Mouse (Mus musculus): ENCODE measurements around the gene 4930452B06Rik. TPM values are rescaled to one million over a fixed set of nuclear protein-coding genes. Genes with fewer than 3 reads are reported as not detected.
"Not testable (repeated sequence)": the region's sequence is repeated elsewhere in the genome, so short reads cannot be mapped to it uniquely, and the experiment has no call there.

4930452B06Rik gene
- polyA plus RNA-seq, 1 experiment from 2014 or later = 12.0 TPM

- Histone ChIP-seq H3K36me3 (ENCODE audit: control insufficient read depth, insufficient read depth, low read length) (no peaks in the 10 kb centered on the region), H3K9ac (ENCODE audit: low read length) (no peak overlapping the region), H3K4me3 (replicated peaks; ENCODE audit: low read length) (no peak overlapping the region), H3K4me1 (ENCODE audit: control insufficient read depth, insufficient read depth, low read length) (no peaks in the 10 kb centered on the region), H3K4me2 (ENCODE audit: low read depth, low read length) (no peak overlapping the region), H3K27me3 (ENCODE audit: control insufficient read depth, insufficient read depth, low read length) (no peaks in the 10 kb centered on the region), H3K9me3 (replicated peaks; ENCODE audit: control insufficient read depth, low read length) (no peaks in the 10 kb centered on the region), H3K27ac (ENCODE audit: low read length) (no peak overlapping the region)
- ATAC-seq (ENCODE audit: insufficient read depth, low FRiP score) = no peak
- 86% methylated on average over 2 of the region's 2 CpGs for WGBS
Measured at GRCm38 (mm10) chr14:8604898-8605297, 61.1 kb downstream of the 4930452B06Rik start.

GRCm38 (mm10) chr14:8585031-8585430 lies 81.0 kb downstream of the 4930452B06Rik start:
- H3K4me3 ChIP-seq (replicated peaks; ENCODE audit: low read length) = no peak overlapping the region
- H3K9me3 ChIP-seq (replicated peaks; ENCODE audit: control insufficient read depth, low read length) = no peaks in the 10 kb centered on the region
- no peaks in the 10 kb centered on the region for H3K4me1 ChIP-seq (ENCODE audit: control insufficient read depth, insufficient read depth, low read length)
- H3K27ac ChIP-seq (ENCODE audit: low read length) = no peak overlapping the region
- no peak for ATAC-seq (ENCODE audit: insufficient read depth, low FRiP score)
- H3K4me2 ChIP-seq (ENCODE audit: low read depth, low read length) = no peak overlapping the region
- no peak overlapping the region for H3K9ac ChIP-seq (ENCODE audit: low read length)
- H3K36me3 ChIP-seq (ENCODE audit: control insufficient read depth, insufficient read depth, low read length) = no peaks in the 10 kb centered on the region
- 60% methylated on average over 1 of the region's 1 CpGs for WGBS
- no peaks in the 10 kb centered on the region for H3K27me3 ChIP-seq (ENCODE audit: control insufficient read depth, insufficient read depth, low read length)

- not testable (repeated sequence) for ATAC-seq (ENCODE audit: insufficient read depth, low FRiP score); H3K4me1 ChIP-seq (ENCODE audit: control insufficient read depth, insufficient read depth, low read length); H3K9me3 ChIP-seq (replicated peaks; ENCODE audit: control insufficient read depth, low read length); H3K4me2 ChIP-seq (ENCODE audit: low read depth, low read length); H3K27me3 ChIP-seq (ENCODE audit: control insufficient read depth, insufficient read depth, low read length); H3K27ac ChIP-seq (ENCODE audit: low read length); H3K9ac ChIP-seq (ENCODE audit: low read length); H3K4me3 ChIP-seq (replicated peaks; ENCODE audit: low read length); H3K36me3 ChIP-seq (ENCODE audit: control insufficient read depth, insufficient read depth, low read length)
- WGBS = 81% methylated on average over 2 of the region's 2 CpGs
Measured at GRCm38 (mm10) chr14:8551006-8551405, 115.0 kb downstream of the 4930452B06Rik start.

GRCm38 (mm10) chr14:8549108-8549507 lies 116.9 kb downstream of the 4930452B06Rik start:
- no peak overlapping the region for H3K4me2 ChIP-seq (ENCODE audit: low read depth, low read length)
- no peaks in the 10 kb centered on the region for H3K27me3 ChIP-seq (ENCODE audit: control insufficient read depth, insufficient read depth, low read length)
- no peak for ATAC-seq (ENCODE audit: insufficient read depth, low FRiP score)
- H3K4me1 ChIP-seq (ENCODE audit: control insufficient read depth, insufficient read depth, low read length) = no peaks in the 10 kb centered on the region
- H3K36me3 ChIP-seq (ENCODE audit: control insufficient read depth, insufficient read depth, low read length) = no peaks in the 10 kb centered on the region
- H3K9me3 ChIP-seq (replicated peaks; ENCODE audit: control insufficient read depth, low read length) = no peaks in the 10 kb centered on the region
- WGBS = 40% methylated on average over 4 of the region's 4 CpGs
- H3K4me3 ChIP-seq (replicated peaks; ENCODE audit: low read length) = no peak overlapping the region
- no peak overlapping the region for H3K27ac ChIP-seq (ENCODE audit: low read length)
- H3K9ac ChIP-seq (ENCODE audit: low read length) = no peak overlapping the region

DNA sequence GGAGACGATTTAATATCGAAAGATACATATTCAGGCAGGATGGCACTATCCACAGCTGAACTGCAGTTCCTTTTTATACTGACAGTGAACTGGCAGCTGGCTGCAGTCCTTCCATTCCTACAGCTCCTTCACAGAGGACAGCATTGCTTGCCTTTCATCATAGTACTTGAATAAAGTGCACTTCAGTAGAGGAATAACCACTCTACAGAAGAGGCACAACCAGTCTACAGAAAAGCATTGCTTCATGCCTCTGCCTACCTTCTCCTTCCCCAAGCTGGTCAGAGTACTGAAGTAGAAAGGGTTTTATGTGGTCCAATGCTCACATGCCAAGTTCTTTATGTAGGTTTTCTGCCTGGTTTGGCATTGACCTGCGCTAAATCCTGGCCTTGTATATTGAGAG lies 130.0 kb downstream of the 4930452B06Rik start:
- no peaks in the 10 kb centered on the region for H3K36me3 ChIP-seq (ENCODE audit: control insufficient read depth, insufficient read depth, low read length)
- no peak overlapping the region for H3K4me3 ChIP-seq (replicated peaks; ENCODE audit: low read length)
- no peaks in the 10 kb centered on the region for H3K4me1 ChIP-seq (ENCODE audit: control insufficient read depth, insufficient read depth, low read length)
- H3K4me2 ChIP-seq (ENCODE audit: low read depth, low read length) = no peak overlapping the region
- H3K9ac ChIP-seq (ENCODE audit: low read length) = no peak overlapping the region
- no peaks in the 10 kb centered on the region for H3K9me3 ChIP-seq (replicated peaks; ENCODE audit: control insufficient read depth, low read length)
- no peaks in the 10 kb centered on the region for H3K27me3 ChIP-seq (ENCODE audit: control insufficient read depth, insufficient read depth, low read length)
- H3K27ac ChIP-seq (ENCODE audit: low read length) = no peak overlapping the region
- WGBS = 87% methylated on average over 3 of the region's 3 CpGs
- ATAC-seq (ENCODE audit: insufficient read depth, low FRiP score) = no peak

- H3K4me3 ChIP-seq (replicated peaks; ENCODE audit: low read length) = no peak overlapping the region
- H3K27me3 ChIP-seq (ENCODE audit: control insufficient read depth, insufficient read depth, low read length) = no peaks in the 10 kb centered on the region
- 75% methylated on average over 6 of the region's 6 CpGs for WGBS
- H3K4me2 ChIP-seq (ENCODE audit: low read depth, low read length) = no peak overlapping the region
- H3K27ac ChIP-seq (ENCODE audit: low read length) = no peak overlapping the region
- no peak overlapping the region for H3K9ac ChIP-seq (ENCODE audit: low read length)
- no peaks in the 10 kb centered on the region for H3K36me3 ChIP-seq (ENCODE audit: control insufficient read depth, insufficient read depth, low read length)
- no peak for ATAC-seq (ENCODE audit: insufficient read depth, low FRiP score)
- H3K9me3 ChIP-seq (replicated peaks; ENCODE audit: control insufficient read depth, low read length) = no peaks in the 10 kb centered on the region
- H3K4me1 ChIP-seq (ENCODE audit: control insufficient read depth, insufficient read depth, low read length) = no peaks in the 10 kb centered on the region
Measured at GRCm38 (mm10) chr14:8525232-8525631, 140.8 kb downstream of the 4930452B06Rik start.

GRCm38 (mm10) chr14:8517681-8518080 lies 148.4 kb downstream of the 4930452B06Rik start:
- H3K9me3 ChIP-seq (replicated peaks; ENCODE audit: control insufficient read depth, low read length) = no peaks in the 10 kb centered on the region
- H3K4me2 ChIP-seq (ENCODE audit: low read depth, low read length) = no peak overlapping the region
- H3K4me1 ChIP-seq (ENCODE audit: control insufficient read depth, insufficient read depth, low read length) = no peaks in the 10 kb centered on the region
- no peak for ATAC-seq (ENCODE audit: insufficient read depth, low FRiP score)
- H3K27ac ChIP-seq (ENCODE audit: low read length) = no peak overlapping the region
- no peaks in the 10 kb centered on the region for H3K27me3 ChIP-seq (ENCODE audit: control insufficient read depth, insufficient read depth, low read length)
- 72% methylated on average over 6 of the region's 6 CpGs for WGBS
- no peaks in the 10 kb centered on the region for H3K36me3 ChIP-seq (ENCODE audit: control insufficient read depth, insufficient read depth, low read length)
- H3K9ac ChIP-seq (ENCODE audit: low read length) = no peak overlapping the region
- H3K4me3 ChIP-seq (replicated peaks; ENCODE audit: low read length) = no peak overlapping the region

DNA sequence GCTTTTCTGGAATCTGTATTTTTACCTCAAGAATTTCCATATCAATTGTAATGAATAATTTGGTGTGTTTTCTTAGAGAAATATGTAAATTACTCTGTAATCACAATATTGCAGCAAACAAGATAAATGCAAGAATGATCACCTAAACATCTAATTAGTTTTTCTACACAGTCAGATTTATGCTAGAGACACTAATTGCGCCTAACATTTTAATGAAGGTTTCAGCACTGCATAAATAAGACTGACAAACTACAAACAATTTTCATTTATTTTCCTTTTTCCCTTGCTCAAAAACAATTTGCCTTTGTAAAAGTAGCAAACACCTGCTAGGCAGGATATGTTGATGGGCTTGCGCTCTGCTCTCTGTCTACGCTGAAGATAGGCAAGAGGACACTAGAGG lies 152.0 kb downstream of the 4930452B06Rik start:
- no peaks in the 10 kb centered on the region for H3K36me3 ChIP-seq (ENCODE audit: control insufficient read depth, insufficient read depth, low read length)
- no peaks in the 10 kb centered on the region for H3K27me3 ChIP-seq (ENCODE audit: control insufficient read depth, insufficient read depth, low read length)
- no peak overlapping the region for H3K27ac ChIP-seq (ENCODE audit: low read length)
- H3K4me2 ChIP-seq (ENCODE audit: low read depth, low read length) = no peak overlapping the region
- no peak overlapping the region for H3K9ac ChIP-seq (ENCODE audit: low read length)
- ATAC-seq (ENCODE audit: insufficient read depth, low FRiP score) = no peak
- H3K4me3 ChIP-seq (replicated peaks; ENCODE audit: low read length) = no peak overlapping the region
- 95% methylated on average over 3 of the region's 3 CpGs for WGBS
- no peaks in the 10 kb centered on the region for H3K4me1 ChIP-seq (ENCODE audit: control insufficient read depth, insufficient read depth, low read length)
- H3K9me3 ChIP-seq (replicated peaks; ENCODE audit: control insufficient read depth, low read length) = no peaks in the 10 kb centered on the region

DNA sequence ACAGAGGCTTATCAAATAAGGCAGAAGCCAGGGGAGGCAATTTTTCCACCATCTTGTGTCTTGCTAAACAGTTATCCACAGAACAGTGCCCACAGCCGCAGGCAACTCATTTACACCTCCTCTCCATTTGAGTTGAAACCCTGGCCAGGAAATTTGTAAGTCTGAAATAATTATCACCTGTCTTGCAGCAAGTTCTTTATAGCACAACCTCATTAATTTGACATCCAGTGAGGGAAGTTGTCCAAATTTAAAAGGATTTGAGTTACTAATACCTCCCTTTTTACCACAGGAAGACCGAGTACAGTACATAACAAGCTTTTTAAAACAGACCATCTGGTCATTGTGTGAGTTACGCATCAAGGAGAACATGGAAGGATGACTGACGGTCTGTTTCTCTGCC lies 154.8 kb downstream of the 4930452B06Rik start:
- H3K4me3 ChIP-seq (replicated peaks; ENCODE audit: low read length) = no peak overlapping the region
- no peak for ATAC-seq (ENCODE audit: insufficient read depth, low FRiP score)
- 63% methylated on average over 4 of the region's 4 CpGs for WGBS
- H3K27ac ChIP-seq (ENCODE audit: low read length) = no peak overlapping the region
- no peaks in the 10 kb centered on the region for H3K4me1 ChIP-seq (ENCODE audit: control insufficient read depth, insufficient read depth, low read length)
- H3K9me3 ChIP-seq (replicated peaks; ENCODE audit: control insufficient read depth, low read length) = no peaks in the 10 kb centered on the region
- no peak overlapping the region for H3K9ac ChIP-seq (ENCODE audit: low read length)
- H3K36me3 ChIP-seq (ENCODE audit: control insufficient read depth, insufficient read depth, low read length) = no peaks in the 10 kb centered on the region
- H3K4me2 ChIP-seq (ENCODE audit: low read depth, low read length) = no peak overlapping the region
- H3K27me3 ChIP-seq (ENCODE audit: control insufficient read depth, insufficient read depth, low read length) = no peaks in the 10 kb centered on the region

Data from stomach, embryonic 16.5 days (tissue).